Mouse (Mus musculus) liver, adult (tissue): ENCODE data around the gene Casz1.

ENCODE experiments used
- GATA4 ChIP-seq: IDR thresholded peaks from 2 replicates; pipeline ENCODE4 v1.6.1; 2014; ENCODE audit warnings: mild to moderate bottlenecking, low read length; ENCODE audit not compliant: insufficient replicate concordance

Gene Casz1

GRCm38 (mm10) chr4:148876867-148877266, 72.6 kb downstream of the Casz1 start:
- no peak for TF ChIP-seq GATA4

DNA sequence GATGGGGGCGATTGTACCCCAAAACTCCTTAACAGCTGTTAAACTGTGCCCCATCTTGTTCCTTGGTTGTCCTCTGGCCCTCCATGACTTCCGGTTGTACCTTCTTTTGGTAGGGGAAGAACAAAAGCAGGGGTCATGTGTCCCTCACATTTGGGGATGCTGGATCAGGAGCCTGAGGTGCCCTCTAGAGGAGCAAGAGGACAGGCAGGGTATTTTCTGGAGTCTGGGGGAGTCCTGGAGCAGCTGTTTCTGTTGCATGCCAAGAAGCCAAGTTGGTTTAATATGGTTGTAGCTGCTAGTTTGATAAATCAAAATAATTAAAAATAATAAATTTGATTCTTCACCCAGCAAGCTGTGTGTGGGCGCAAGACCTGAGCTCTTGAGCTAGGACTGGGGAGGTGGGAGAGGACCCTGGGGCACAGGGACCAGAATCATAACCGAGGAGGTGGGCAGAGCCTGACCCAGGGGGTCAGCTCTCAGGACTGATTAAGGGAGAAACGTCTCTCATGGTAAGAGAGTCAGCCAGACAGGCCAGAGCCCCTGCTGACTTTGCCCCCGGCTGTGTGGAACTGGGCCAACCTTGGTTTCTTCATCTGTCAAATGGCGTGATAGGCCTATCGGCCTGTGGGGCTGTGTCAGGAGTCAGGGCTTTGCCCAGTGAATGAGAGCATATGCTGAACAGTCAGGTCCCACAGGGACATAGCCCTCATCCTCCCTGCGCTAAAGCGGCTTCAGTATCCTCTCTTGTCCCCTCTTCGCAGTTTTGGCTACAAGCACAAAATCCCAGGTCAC, 74.2 kb downstream of the Casz1 start:
- TF ChIP-seq GATA4: no peak

GRCm38 (mm10) chr4:148878984-148879610, 74.9 kb downstream of the Casz1 start:
- no peak for TF ChIP-seq GATA4

DNA sequence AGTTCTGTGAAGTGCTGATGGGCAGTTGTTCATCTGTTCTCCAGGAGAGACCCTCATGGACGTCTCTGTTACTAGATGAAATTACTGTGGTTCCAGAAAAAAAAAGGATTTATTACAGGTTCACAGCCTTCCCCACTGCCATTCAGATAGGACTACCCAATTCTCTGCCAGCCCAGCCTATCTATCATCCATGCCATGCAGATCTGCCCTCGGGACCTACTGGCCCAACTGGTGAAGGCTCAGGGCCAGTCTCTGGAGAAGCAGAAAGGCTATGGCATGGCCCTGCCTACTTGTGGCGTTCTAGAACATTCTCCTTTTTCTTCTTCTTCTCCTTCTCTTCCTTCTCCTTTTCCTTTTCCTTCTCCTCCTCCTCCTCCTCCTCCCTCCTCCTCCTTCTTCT, 75.4 kb downstream of the Casz1 start:
- TF ChIP-seq GATA4: no peak

- TF ChIP-seq GATA4: no peak
These were observed 76.9 kb downstream of the Casz1 start for GRCm38 (mm10) chr4:148881001-148881669.

DNA sequence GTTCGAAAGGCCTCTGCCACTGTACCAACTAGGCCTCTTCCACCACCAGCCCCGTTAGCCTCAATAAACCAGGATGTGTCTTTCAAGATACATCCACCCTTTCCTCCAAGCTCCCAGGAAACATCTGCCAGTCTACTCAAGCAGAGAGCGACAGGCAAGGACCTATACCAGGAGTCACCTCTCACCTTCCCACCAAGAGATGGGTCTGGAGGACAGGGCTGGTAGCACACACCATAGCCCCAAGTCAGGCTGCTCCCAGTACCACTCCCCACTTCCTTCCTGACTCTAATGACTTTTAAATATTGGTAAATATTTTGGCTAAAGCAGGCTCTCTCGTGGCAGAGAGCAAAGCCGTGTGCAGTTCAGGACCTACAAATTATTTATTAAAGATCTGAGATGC, 77.6 kb downstream of the Casz1 start:
- TF ChIP-seq GATA4: no peak

GRCm38 (mm10) chr4:148882360-148882929, 78.2 kb downstream of the Casz1 start:
- TF ChIP-seq GATA4: no peak

- TF ChIP-seq GATA4: no peak
These were observed 80.4 kb downstream of the Casz1 start for GRCm38 (mm10) chr4:148884596-148884995.

GRCm38 (mm10) chr4:148885401-148885800, 81.2 kb downstream of the Casz1 start:
- TF ChIP-seq GATA4: no peak

- TF ChIP-seq GATA4: no peak
These were observed 81.8 kb downstream of the Casz1 start for GRCm38 (mm10) chr4:148885921-148886540.

DNA sequence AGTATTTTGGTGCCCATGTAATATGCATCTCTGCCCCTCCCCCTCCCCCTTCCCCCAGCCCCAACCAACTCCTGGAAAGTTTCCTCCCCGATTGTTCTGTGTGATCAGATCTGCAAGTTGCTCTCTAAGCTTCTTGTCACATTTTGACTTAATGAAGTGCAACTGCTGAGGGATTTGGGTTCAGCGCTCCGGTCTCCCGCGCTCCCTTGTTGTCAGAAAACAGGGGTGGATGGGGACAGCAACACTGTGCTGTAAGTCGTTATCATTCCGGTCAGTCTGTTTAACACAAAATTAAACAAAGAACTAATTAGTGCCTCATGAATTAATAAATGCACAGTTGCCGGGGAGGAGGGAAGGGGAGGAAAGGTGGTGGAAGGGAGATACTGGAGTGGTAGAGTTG, 84.0 kb downstream of the Casz1 start:
- TF ChIP-seq GATA4: no peak

GRCm38 (mm10) chr4:148889011-148889410, 84.8 kb downstream of the Casz1 start:
- no peak for TF ChIP-seq GATA4

- no peak for TF ChIP-seq GATA4
These were observed 86.2 kb downstream of the Casz1 start for GRCm38 (mm10) chr4:148890442-148890841.

GRCm38 (mm10) chr4:148890892-148891838, 86.9 kb downstream of the Casz1 start:
- TF ChIP-seq GATA4: no peak
